Mouse (Mus musculus) liver, embryonic 14.5 days (tissue): ENCODE results near the gene Gm7271.

Experiments
- CTCF ChIP-seq: IDR thresholded peaks from 2 replicates; pipeline ENCODE4 v1.5.1; 2016; ENCODE audit warnings: antibody characterized with exemption, low read depth, control low read depth
- EP300 ChIP-seq: IDR thresholded peaks from 2 replicates; pipeline ENCODE4 v1.6.1; 2016; ENCODE audit warnings: antibody characterized with exemption, low read depth

DNA sequence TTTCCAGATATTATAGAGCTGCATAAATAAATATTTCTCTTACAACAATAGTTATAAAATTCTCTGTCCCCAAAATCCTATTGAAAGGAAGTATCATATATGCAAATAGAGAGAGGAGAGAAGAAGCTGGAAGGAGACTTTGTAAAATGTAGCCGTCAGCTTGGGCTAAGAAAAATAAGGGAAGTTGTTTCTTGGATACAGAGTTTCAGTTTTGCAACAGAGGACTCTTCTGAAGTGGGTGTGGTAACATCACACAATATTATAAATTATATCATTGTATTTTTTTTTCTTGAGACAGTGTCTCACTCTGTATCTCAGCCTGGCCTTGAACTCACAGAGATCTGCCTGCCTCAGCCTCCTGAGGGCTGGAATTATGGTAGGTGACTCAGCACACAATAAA is 38.6 kb downstream of the Gm7271 start:
- TF ChIP-seq CTCF: no peak
- no peak for TF ChIP-seq EP300
